Mouse (Mus musculus) frontal cortex, adult 2 months (tissue): Measurements from ENCODE around the gene Snd1. TPM values are rescaled to one million over a fixed set of nuclear protein-coding genes. Genes with fewer than 3 reads are reported as not detected.

Experiments used
- DNase-seq, 2 experiments: peaks; one replicate each; pipeline ENCODE4 v3.0.0; 2022; ENCODE audit warnings: low spot score in 1 of 2; ENCODE audit errors: extremely low spot score in 1 of 2
- polyA plus RNA-seq: library from polyadenylated mRNA; depleted of rRNA; stranded (reverse); fragments of >200 nt; gene quantifications from 2 replicates; pipeline ENCODE4 v1.2.3, GENCODE M21; 2012

Snd1 gene
- polyA plus RNA-seq, 1 experiment: 67.8 TPM

GRCm38 (mm10) chr6:28877945-28878666 lies 403.2 kb downstream of the Snd1 start:
- DNase-seq: peak in 1 of 2 experiments; percentile 51

- no peak for DNase-seq
Observed at GRCm38 (mm10) chr6:28879315-28879714, 404.4 kb downstream of the Snd1 start.

GRCm38 (mm10) chr6:28880909-28881308 lies 406.0 kb downstream of the Snd1 start:
- no peak for DNase-seq

GRCm38 (mm10) chr6:28883518-28883917 lies 408.6 kb downstream of the Snd1 start:
- no peak for DNase-seq

GRCm38 (mm10) chr6:28886724-28887440 lies 411.9 kb downstream of the Snd1 start:
- no peak for DNase-seq

- DNase-seq: no peak
Observed at GRCm38 (mm10) chr6:28890426-28890825, 415.5 kb downstream of the Snd1 start.

GRCm38 (mm10) chr6:28891480-28891879 lies 416.5 kb downstream of the Snd1 start:
- no peak for DNase-seq

GRCm38 (mm10) chr6:28895004-28895515 lies 420.1 kb downstream of the Snd1 start:
- DNase-seq: no peak

- no peak for DNase-seq
Observed at GRCm38 (mm10) chr6:28895726-28896125, 420.8 kb downstream of the Snd1 start.

GRCm38 (mm10) chr6:28896762-28897320 lies 421.9 kb downstream of the Snd1 start:
- no peak for DNase-seq

GRCm38 (mm10) chr6:28897326-28898085 lies 422.6 kb downstream of the Snd1 start:
- DNase-seq: no peak

GRCm38 (mm10) chr6:28898836-28899235 lies 423.9 kb downstream of the Snd1 start:
- peak in 1 of 2 experiments; percentile 58 for DNase-seq

GRCm38 (mm10) chr6:28902573-28902972 lies 427.6 kb downstream of the Snd1 start:
- no peak for DNase-seq

- DNase-seq: no peak
Observed at GRCm38 (mm10) chr6:28904417-28904816, 429.5 kb downstream of the Snd1 start.

GRCm38 (mm10) chr6:28905301-28905700 lies 430.4 kb downstream of the Snd1 start:
- DNase-seq: no peak

GRCm38 (mm10) chr6:28909866-28910265 lies 434.9 kb downstream of the Snd1 start:
- DNase-seq: no peak

- no peak for DNase-seq
Observed at GRCm38 (mm10) chr6:28914981-28915380, 440.0 kb downstream of the Snd1 start.

GRCm38 (mm10) chr6:28916630-28917029 lies 441.7 kb downstream of the Snd1 start:
- no peak for DNase-seq

- no peak for DNase-seq
Observed at GRCm38 (mm10) chr6:28919346-28919745, 444.4 kb downstream of the Snd1 start.

- DNase-seq: no peak
Observed at GRCm38 (mm10) chr6:28922371-28922770, 447.4 kb downstream of the Snd1 start.
